Mouse (Mus musculus): Measurements from ENCODE around the gene Sel1l3. TPM values are rescaled to one million over a fixed set of nuclear protein-coding genes. Genes with fewer than 3 reads are reported as not detected.

Sel1l3 gene
- polyA plus RNA-seq, 1 experiment from 2014 or later = 3.0 TPM

DNA sequence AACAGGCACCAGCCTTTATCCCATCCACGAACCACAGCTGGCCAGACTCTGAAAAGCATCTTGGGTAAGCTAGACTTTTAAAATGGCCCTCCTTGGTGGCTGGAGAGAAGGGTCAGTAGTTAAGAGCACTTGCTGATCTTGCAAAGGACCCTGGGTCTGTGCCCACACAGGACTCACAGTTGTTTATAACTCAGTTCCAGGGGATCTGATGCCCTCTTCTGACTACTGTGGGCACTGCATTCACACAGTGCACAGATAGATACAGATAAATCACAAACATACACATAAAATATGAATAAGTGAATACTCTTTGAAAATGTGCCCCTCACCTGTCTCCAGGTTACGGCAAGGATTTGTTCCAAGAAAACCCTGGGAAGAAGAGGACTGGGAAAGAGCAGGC is 79.7 kb downstream of the Sel1l3 start:
- no peak overlapping the region for H3K9ac ChIP-seq
- H3K4me3 ChIP-seq = no peak overlapping the region
- no peak overlapping the region for H3K4me2 ChIP-seq (replicated peaks)
- H3K4me1 ChIP-seq = no peaks in the 10 kb centered on the region
- no peak overlapping the region for H3K27ac ChIP-seq
- WGBS = 83% methylated on average over 2 of the region's 2 CpGs
- no peak for ATAC-seq (ENCODE audit: insufficient number of reproducible peaks, insufficient read depth, low FRiP score, low TSS enrichment)
- 0 out of 2 replicates have a peak, but pooled peaks cover 3% of the 10 kb centered on the region for H3K9me3 ChIP-seq
- H3K27me3 ChIP-seq = no peaks in the 10 kb centered on the region
- no peaks in the 10 kb centered on the region for H3K36me3 ChIP-seq

DNA sequence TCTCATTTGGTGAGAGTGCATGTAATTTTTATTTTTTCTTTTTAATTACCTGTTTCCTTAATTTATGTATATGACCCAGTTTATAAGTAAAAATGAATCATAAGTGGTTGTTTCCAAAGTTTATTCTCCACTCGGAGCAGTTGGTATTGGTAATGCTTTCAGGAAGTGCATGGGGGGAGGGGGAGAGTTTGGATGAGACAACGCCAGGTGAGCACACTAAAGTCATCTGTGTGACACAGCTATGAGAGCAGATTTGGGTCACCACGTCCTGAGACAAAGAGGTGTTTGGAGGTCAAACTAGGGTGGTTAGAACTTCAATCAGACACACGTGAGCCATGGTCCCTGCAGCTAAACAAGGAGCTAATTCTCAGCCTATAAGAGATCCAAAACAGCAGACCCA is 89.0 kb downstream of the Sel1l3 start:
- Histone ChIP-seq H3K36me3 (no peaks in the 10 kb centered on the region), H3K9ac (no peak overlapping the region), H3K4me3 (no peak overlapping the region), H3K27me3 (no peaks in the 10 kb centered on the region), H3K27ac (no peak overlapping the region), H3K9me3 (no peaks in the 10 kb centered on the region), H3K4me1 (no peaks in the 10 kb centered on the region), H3K4me2 (replicated peaks) (no peak overlapping the region)
- no peak for ATAC-seq (ENCODE audit: insufficient number of reproducible peaks, insufficient read depth, low FRiP score, low TSS enrichment)
- 47% methylated on average over 4 of the region's 4 CpGs for WGBS

DNA sequence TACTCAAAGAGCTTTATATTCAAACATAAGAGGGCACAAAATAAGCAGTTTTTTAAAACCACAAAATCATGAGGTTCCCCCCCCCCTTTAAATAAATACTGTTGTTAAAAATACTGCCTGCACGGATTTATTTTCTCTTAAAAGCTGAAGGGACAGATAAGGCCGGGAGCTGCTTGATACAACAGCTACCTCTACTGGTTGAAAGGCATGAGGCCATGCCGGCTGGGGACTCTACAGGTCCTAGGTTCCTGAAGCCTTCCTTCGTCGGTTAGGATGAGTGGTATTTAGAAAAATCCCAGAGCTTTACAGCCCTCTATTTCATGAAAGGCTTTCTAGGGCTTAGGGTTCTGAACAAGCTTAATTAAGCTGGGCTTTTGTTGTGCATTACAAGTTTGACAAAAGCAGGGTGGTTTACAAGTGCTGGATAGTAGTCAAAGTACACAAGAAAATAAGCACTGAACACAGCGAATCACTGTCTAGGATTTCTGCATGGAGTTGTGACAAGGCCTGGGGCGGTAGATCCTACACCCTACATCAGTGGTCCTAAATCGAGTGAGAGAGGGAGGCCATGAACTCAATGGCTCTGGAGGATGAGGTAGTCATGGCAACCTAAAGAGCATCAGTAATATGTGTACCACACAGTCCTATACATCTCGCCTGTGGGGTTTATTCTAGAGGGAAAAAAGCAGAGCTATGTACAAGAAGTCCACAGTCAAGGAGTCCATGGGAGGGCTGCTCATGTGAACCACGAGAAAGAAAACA is 90.0 kb downstream of the Sel1l3 start:
- Histone ChIP-seq H3K9me3 (no peaks in the 10 kb centered on the region), H3K27ac (no peak overlapping the region), H3K27me3 (no peaks in the 10 kb centered on the region), H3K4me3 (no peak overlapping the region), H3K4me2 (replicated peaks) (no peak overlapping the region), H3K9ac (no peak overlapping the region), H3K36me3 (no peaks in the 10 kb centered on the region), H3K4me1 (no peaks in the 10 kb centered on the region)
- ATAC-seq (ENCODE audit: insufficient number of reproducible peaks, insufficient read depth, low FRiP score, low TSS enrichment) = no peak
- 50% methylated on average over 10 of the region's 10 CpGs for WGBS

DNA sequence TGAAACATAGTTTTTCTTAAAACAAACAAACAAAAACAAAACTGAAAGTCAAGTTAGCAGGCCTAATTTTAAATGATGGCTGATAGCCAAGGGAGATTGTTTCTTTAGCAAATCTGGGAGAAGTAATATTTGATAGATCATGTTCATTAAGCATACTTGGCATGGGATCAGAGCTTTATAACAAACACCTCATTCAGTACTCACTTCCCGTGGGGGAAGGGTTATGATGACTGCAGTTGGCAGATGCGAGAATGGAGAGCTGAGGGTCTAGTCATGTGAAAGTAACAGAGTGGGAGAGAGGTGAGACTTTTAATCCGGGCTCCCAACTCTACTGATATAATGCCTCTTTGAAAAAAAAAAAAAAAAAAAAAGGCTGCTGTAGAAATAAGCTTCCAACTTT is 94.0 kb downstream of the Sel1l3 start:
- H3K27ac ChIP-seq = no peak overlapping the region
- ATAC-seq (ENCODE audit: insufficient number of reproducible peaks, insufficient read depth, low FRiP score, low TSS enrichment) = no peak
- no peaks in the 10 kb centered on the region for H3K9me3 ChIP-seq
- no peak overlapping the region for H3K9ac ChIP-seq
- 48% methylated on average over 3 of the region's 3 CpGs for WGBS
- H3K27me3 ChIP-seq = no peaks in the 10 kb centered on the region
- H3K36me3 ChIP-seq = no peaks in the 10 kb centered on the region
- no peak overlapping the region for H3K4me3 ChIP-seq
- H3K4me2 ChIP-seq (replicated peaks) = no peak overlapping the region
- H3K4me1 ChIP-seq = no peaks in the 10 kb centered on the region

DNA sequence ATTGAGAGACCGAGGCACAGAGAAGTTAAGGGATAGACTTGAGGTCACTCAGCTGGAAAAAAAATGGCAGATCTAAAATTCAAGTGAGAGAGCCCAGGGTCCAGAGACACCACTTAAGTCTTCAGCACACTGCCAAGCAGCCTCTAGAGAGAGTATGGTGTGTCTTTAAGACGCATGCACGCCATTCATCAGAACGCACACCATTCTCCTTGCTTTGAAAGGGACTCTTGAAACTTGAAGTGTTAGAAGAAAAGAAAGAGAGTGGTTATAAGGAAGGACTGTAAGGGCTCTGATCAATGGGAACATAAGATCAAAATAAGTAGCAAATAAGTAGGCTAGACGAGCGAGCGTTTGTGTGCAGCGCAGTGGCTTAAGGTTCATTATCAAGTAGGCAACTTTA is 95.5 kb downstream of the Sel1l3 start:
- Histone ChIP-seq H3K4me2 (replicated peaks) (no peak overlapping the region), H3K9ac (no peak overlapping the region), H3K27me3 (no peaks in the 10 kb centered on the region), H3K4me3 (no peak overlapping the region), H3K27ac (no peak overlapping the region), H3K36me3 (no peaks in the 10 kb centered on the region), H3K9me3 (no peaks in the 10 kb centered on the region), H3K4me1 (no peaks in the 10 kb centered on the region)
- ATAC-seq (ENCODE audit: insufficient number of reproducible peaks, insufficient read depth, low FRiP score, low TSS enrichment) = no peak
- WGBS = 88% methylated on average over 8 of the region's 8 CpGs

DNA sequence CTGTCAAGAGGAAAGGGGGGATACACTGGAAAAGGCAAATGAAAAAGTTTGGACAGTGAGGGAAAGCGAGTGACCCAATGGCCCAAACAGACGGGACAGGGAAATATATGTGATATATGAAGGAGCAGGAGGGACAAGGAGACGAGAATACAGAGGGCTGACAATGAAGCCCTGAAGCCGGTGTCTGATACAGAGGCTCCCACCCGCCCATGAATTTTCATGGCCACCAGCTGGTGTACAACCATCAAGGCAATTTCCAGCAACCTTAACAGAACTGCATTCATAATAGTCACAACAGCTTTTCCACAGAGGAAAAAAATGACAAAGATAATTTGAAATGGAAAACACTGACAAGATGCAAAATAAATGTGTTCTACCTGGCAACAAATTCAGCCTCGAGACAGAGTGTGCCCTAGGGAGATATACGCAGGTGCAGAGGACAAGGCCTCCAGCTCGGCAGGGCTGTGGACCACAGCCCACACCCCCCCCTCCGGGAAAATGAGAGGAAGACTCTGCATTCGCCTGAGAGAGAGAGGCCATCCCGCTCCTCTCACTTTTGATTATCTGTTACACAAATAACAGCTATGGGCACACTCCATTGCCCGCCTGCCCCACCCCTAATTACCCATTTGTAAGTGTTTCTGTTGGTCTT is 99.0 kb downstream of the Sel1l3 start:
- Histone ChIP-seq H3K4me1 (no peaks in the 10 kb centered on the region), H3K4me2 (replicated peaks) (no peak overlapping the region), H3K9me3 (no peaks in the 10 kb centered on the region), H3K9ac (no peak overlapping the region), H3K36me3 (no peaks in the 10 kb centered on the region), H3K4me3 (no peak overlapping the region), H3K27ac (no peak overlapping the region), H3K27me3 (no peaks in the 10 kb centered on the region)
- no peak for ATAC-seq (ENCODE audit: insufficient number of reproducible peaks, insufficient read depth, low FRiP score, low TSS enrichment)
- 76% methylated on average over 12 of the region's 12 CpGs for WGBS

DNA sequence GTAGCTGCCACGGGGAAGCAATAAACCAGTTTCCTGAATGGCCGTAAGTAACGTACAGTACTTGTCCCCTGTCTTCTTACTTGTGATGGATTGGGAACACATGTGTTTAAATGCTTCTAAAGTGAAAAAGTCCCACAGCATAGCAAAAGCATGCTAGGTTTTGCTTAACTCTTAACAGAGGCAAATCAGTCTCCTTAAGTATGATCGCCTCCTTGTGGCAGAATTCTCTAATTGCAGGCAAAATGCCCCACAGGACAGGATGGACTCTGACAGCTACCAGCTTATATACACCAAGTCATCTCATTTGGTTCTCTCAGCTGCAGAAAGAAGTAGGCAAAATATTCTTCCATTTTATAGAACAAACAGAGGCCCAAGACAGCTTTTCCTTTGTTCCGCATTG is 100.8 kb downstream of the Sel1l3 start:
- no peak for ATAC-seq (ENCODE audit: insufficient number of reproducible peaks, insufficient read depth, low FRiP score, low TSS enrichment)
- WGBS = 84% methylated on average over 5 of the region's 5 CpGs
- no peak overlapping the region for H3K4me3 ChIP-seq

DNA sequence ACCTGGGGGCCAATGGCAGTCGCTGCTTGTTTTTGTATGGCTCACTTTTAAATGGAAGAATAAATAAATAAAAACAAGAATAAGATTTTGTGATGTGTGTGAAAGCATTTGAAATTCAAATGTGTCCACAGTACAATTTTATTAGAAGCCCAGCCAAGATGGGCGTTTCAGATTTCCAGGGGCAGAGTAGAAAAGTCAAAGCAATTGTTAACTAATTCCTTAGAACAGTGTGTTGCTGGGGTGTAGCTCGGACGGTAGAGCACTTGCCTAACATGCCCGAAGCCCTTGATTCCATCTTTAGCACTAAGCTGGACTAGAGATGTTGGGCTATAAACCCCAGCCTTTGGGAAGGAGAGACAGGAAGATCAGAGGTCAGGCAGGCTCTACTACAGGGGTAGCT is 102.7 kb downstream of the Sel1l3 start:
- Histone ChIP-seq H3K4me1 (no peaks in the 10 kb centered on the region), H3K9ac (no peak overlapping the region), H3K27ac (no peak overlapping the region), H3K4me2 (replicated peaks) (no peak overlapping the region), H3K4me3 (no peak overlapping the region), H3K36me3 (no peaks in the 10 kb centered on the region), H3K9me3 (no peaks in the 10 kb centered on the region), H3K27me3 (no peaks in the 10 kb centered on the region)
- WGBS = 70% methylated on average over 5 of the region's 5 CpGs
- no peak for ATAC-seq (ENCODE audit: insufficient number of reproducible peaks, insufficient read depth, low FRiP score, low TSS enrichment)

More for the DNA sequence above, 100.8 kb downstream of the Sel1l3 start:
- H3K4me1 ChIP-seq = no peaks in the 10 kb centered on the region
- no peak overlapping the region for H3K27ac ChIP-seq
- H3K36me3 ChIP-seq = no peaks in the 10 kb centered on the region
- no peaks in the 10 kb centered on the region for H3K27me3 ChIP-seq
- no peak overlapping the region for H3K9ac ChIP-seq
- no peaks in the 10 kb centered on the region for H3K9me3 ChIP-seq
- no peak overlapping the region for H3K4me2 ChIP-seq (replicated peaks)

DNA sequence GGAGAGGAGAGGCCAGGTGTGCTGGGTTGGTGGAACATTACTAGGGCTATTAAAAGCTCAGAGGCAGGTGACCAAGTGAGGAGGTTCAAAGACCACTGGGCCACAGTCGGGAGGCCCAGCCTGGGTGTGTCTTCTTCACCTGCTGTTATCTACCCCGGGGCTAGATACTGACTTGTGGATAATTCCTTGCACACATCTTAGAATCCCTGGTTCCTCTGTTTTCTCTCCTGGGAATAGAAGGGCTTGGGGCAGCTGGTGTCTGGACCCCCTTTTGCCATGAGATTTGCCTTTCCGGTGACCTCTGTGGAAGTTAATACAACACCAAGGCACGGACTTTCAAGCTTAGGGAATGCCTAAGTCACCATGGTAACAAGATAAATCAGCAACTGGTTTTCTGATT is 103.5 kb downstream of the Sel1l3 start:
- no peak overlapping the region for H3K9ac ChIP-seq
- no peaks in the 10 kb centered on the region for H3K9me3 ChIP-seq
- no peaks in the 10 kb centered on the region for H3K27me3 ChIP-seq
- no peak overlapping the region for H3K27ac ChIP-seq
- WGBS = 71% methylated on average over 4 of the region's 4 CpGs
- H3K4me2 ChIP-seq (replicated peaks) = no peak overlapping the region
- ATAC-seq (ENCODE audit: insufficient number of reproducible peaks, insufficient read depth, low FRiP score, low TSS enrichment) = no peak
- no peaks in the 10 kb centered on the region for H3K4me1 ChIP-seq
- no peak overlapping the region for H3K4me3 ChIP-seq
- H3K36me3 ChIP-seq = no peaks in the 10 kb centered on the region

DNA sequence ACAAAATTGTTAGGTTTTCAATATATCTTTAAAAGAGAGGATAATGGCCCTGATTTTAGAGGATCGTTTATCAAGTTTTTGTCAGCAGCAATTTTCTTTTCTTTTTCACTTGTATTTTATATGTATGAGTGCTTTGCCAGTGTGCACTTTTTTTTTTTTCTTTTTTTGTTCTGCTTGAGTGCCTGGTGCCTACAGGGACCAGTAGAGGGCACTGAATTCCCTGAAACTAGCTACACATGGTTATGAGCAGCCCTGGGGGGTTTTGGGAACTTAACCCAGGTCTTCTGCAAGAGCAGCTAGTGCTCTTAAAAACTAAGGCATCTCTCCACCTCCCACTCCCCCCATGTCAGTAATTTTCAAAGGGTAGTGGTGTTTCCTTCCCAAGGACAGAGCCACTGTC is 105.1 kb downstream of the Sel1l3 start:
- no peak for ATAC-seq (ENCODE audit: insufficient number of reproducible peaks, insufficient read depth, low FRiP score, low TSS enrichment)
- no peaks in the 10 kb centered on the region for H3K36me3 ChIP-seq
- no peak overlapping the region for H3K4me2 ChIP-seq (replicated peaks)
- H3K9ac ChIP-seq = no peak overlapping the region
- WGBS = 82% methylated on average over 1 of the region's 1 CpGs
- no peaks in the 10 kb centered on the region for H3K9me3 ChIP-seq
- H3K4me1 ChIP-seq = no peaks in the 10 kb centered on the region
- no peaks in the 10 kb centered on the region for H3K27me3 ChIP-seq
- no peak overlapping the region for H3K27ac ChIP-seq
- no peak overlapping the region for H3K4me3 ChIP-seq

DNA sequence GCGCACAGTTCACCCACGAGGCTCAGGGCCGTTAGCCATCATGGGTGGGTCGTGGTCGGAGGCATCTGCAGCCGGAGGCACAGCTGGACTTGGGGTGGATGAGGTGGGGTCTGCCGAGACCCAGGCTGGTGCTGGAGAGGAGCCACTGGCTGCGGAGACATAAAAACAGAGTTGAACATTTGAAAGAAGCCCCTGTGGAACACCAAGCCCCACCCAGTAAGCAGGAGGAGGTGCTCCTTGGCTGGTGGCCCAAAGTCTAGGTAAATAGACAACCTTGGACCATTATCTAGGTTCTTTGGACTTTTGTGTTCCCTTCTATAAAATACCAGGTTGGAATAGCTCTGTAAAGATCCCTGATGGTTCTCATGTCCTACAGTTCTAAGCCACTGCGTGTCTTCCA is 105.7 kb downstream of the Sel1l3 start:
- 80% methylated on average over 9 of the region's 9 CpGs for WGBS
- no peak for ATAC-seq (ENCODE audit: insufficient number of reproducible peaks, insufficient read depth, low FRiP score, low TSS enrichment)

DNA sequence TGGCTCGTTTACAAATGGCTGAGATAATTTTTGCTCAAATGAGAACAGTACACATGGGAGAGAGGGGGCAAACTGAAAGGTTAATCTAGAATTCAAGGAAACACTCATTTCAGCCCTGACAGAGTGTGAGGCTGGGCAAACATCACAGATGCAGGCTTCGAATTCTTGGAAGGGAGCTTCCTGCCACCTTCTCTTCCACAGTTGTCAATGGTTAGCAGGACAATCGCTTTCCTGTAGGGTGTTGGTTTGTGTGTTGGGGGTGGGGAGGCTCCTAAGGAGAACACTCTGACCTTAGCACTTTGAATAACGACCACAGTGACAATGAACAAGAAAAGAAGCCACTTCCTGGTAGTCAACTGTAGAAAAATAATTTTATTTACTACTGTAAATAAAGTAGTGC is 107.0 kb downstream of the Sel1l3 start:
- Histone ChIP-seq H3K27me3 (no peaks in the 10 kb centered on the region), H3K4me2 (replicated peaks) (no peak overlapping the region), H3K4me1 (0 out of 2 replicates have a peak, but pooled peaks cover 3% of the 10 kb centered on the region), H3K9ac (no peak overlapping the region), H3K36me3 (no peaks in the 10 kb centered on the region), H3K4me3 (no peak overlapping the region), H3K27ac (no peak overlapping the region), H3K9me3 (no peaks in the 10 kb centered on the region)
- ATAC-seq (ENCODE audit: insufficient number of reproducible peaks, insufficient read depth, low FRiP score, low TSS enrichment) = no peak
- WGBS = 47% methylated on average over 4 of the region's 4 CpGs

More for the DNA sequence above, 105.7 kb downstream of the Sel1l3 start:
- H3K4me3 ChIP-seq = no peak overlapping the region
- no peaks in the 10 kb centered on the region for H3K27me3 ChIP-seq
- H3K27ac ChIP-seq = no peak overlapping the region
- H3K9me3 ChIP-seq = no peaks in the 10 kb centered on the region
- H3K4me2 ChIP-seq (replicated peaks) = no peak overlapping the region
- H3K4me1 ChIP-seq = no peaks in the 10 kb centered on the region
- H3K9ac ChIP-seq = no peak overlapping the region
- H3K36me3 ChIP-seq = no peaks in the 10 kb centered on the region
